Mouse (Mus musculus) heart, embryonic 15.5 days (tissue): Measurements from ENCODE around the gene Olfr332. TPM values are rescaled to one million over a fixed set of nuclear protein-coding genes. Genes with fewer than 3 reads are reported as not detected.
"Not testable (repeated sequence)": the region's sequence is repeated elsewhere in the genome, so short reads cannot be mapped to it uniquely, and the experiment has no call there.

ENCODE experiments used
- ATAC-seq: fragments of 200-750 bp; cut with Nextera tagmentation; replicated peaks from 2 replicates; pipeline ENCODE4 v1.8.0; 2017; ENCODE audit warnings: low read depth, moderate TSS enrichment; ENCODE audit not compliant: insufficient number of reproducible peaks, insufficient read depth, low FRiP score
- H3K27ac ChIP-seq: fragments of 300-500 bp; sonication (generic); 2 replicates; pipeline ENCODE4 v1.5.1; 2015; ENCODE audit warnings: mild to moderate bottlenecking, inconsistent platforms
- H3K27me3 ChIP-seq: fragments of 300-500 bp; sonication (generic); 2 replicates; pipeline ENCODE4 v1.6.1; 2015; ENCODE audit warnings: inconsistent platforms
- H3K36me3 ChIP-seq: fragments of 300-500 bp; sonication (generic); 2 replicates; pipeline ENCODE4 v1.6.1; 2015; ENCODE audit warnings: mild to moderate bottlenecking, inconsistent platforms
- H3K4me1 ChIP-seq: fragments of 300-500 bp; sonication (generic); replicated peaks from 2 replicates; pipeline ENCODE4 v1.6.1; 2015; ENCODE audit warnings: inconsistent platforms
- H3K4me2 ChIP-seq: fragments of 300-500 bp; sonication (generic); 2 replicates; pipeline ENCODE4 v1.6.1; 2015; ENCODE audit warnings: inconsistent platforms, mild to moderate bottlenecking, moderate library complexity
- H3K4me3 ChIP-seq: fragments of 300-500 bp; sonication (generic); 2 replicates; pipeline ENCODE4 v1.5.1; 2015; ENCODE audit warnings: mild to moderate bottlenecking, inconsistent platforms
- H3K9ac ChIP-seq: fragments of 300-500 bp; sonication (generic); 2 replicates; pipeline ENCODE4 v1.6.1; 2015; ENCODE audit warnings: mild to moderate bottlenecking, inconsistent platforms
- H3K9me3 ChIP-seq: fragments of 300-500 bp; sonication (generic); replicated peaks from 2 replicates; pipeline ENCODE4 v1.6.1; 2016; ENCODE audit warnings: inconsistent platforms
- WGBS: fragments of 180-500 bp; shearing (Covaris S2); methylation state at CpG from one replicate; pipeline ENCODE4 v1.1.7; 2015; ENCODE audit warnings: mixed read lengths; 5-methylcytosine and 5-hydroxymethylcytosine counted together
- polyA plus RNA-seq: library from polyadenylated mRNA; unstranded; fragments of >200 nt; fragmentation: Nextera tagmentation; extraction: Ambion mirVana; gene quantifications from 2 replicates; pipeline ENCODE4 v1.2.1, GENCODE M21; 2015

Olfr332 gene
- not detected in 2 replicates for polyA plus RNA-seq

- no peak for ATAC-seq
Observed at GRCm38 (mm10) chr11:58492455-58492854, at the start of gene Olfr332. TSS of gene Olfr332 (minus strand) at chr11:58492555.

GRCm38 (mm10) chr11:58534736-58535135 lies 42.4 kb upstream of the Olfr332 start, which contains the start of gene Olfr330:
TSS of gene Olfr330 (minus strand) at chr11:58534836.
- not testable (repeated sequence) for H3K4me3 ChIP-seq, H3K27me3 ChIP-seq, H3K4me2 ChIP-seq, H3K36me3 ChIP-seq, H3K4me1 ChIP-seq, H3K27ac ChIP-seq, ATAC-seq, H3K9ac ChIP-seq, H3K9me3 ChIP-seq

More at GRCm38 (mm10) chr11:58492455-58492854, at the start of gene Olfr332:
- Histone ChIP-seq H3K4me2 (no peak within 1 kb of the TSS), H3K9me3 (no peaks in the 10 kb centered on the region), H3K9ac (no peak within 1 kb of the TSS), H3K4me1 (no peaks in the 10 kb centered on the region), H3K27me3 (no peaks in the 10 kb centered on the region), H3K4me3 (no peak within 1 kb of the TSS), H3K36me3 (no peaks in the 10 kb centered on the region), H3K27ac (no peak within 1 kb of the TSS)
- 54% methylated on average over 2 of the region's 2 CpGs for WGBS

- not testable (repeated sequence) for ATAC-seq, H3K27me3 ChIP-seq, H3K9me3 ChIP-seq, H3K9ac ChIP-seq, H3K4me3 ChIP-seq, H3K4me1 ChIP-seq, H3K4me2 ChIP-seq, H3K27ac ChIP-seq, H3K36me3 ChIP-seq
- 90% methylated on average over 7 of the region's 9 CpGs for WGBS
Observed at GRCm38 (mm10) chr11:58519756-58520155, 27.4 kb upstream of the Olfr332 start.

GRCm38 (mm10) chr11:58518916-58519315 lies 26.6 kb upstream of the Olfr332 start:
- not testable (repeated sequence) for H3K27me3 ChIP-seq

GRCm38 (mm10) chr11:58509058-58509457 lies 16.7 kb upstream of the Olfr332 start:
- not testable (repeated sequence) for H3K4me2 ChIP-seq, H3K36me3 ChIP-seq, H3K27ac ChIP-seq, H3K27me3 ChIP-seq, H3K9me3 ChIP-seq, H3K4me1 ChIP-seq, ATAC-seq, H3K9ac ChIP-seq, H3K4me3 ChIP-seq
- WGBS = 76% methylated on average over 19 of the region's 19 CpGs

More at GRCm38 (mm10) chr11:58518916-58519315, 26.6 kb upstream of the Olfr332 start:
- H3K9me3 ChIP-seq, H3K9ac ChIP-seq, H3K4me2 ChIP-seq, ATAC-seq, H3K27ac ChIP-seq, H3K4me1 ChIP-seq, H3K4me3 ChIP-seq, H3K36me3 ChIP-seq: not testable (repeated sequence)
- WGBS = 90% methylated on average over 18 of the region's 18 CpGs

- H3K36me3 ChIP-seq, H3K9ac ChIP-seq, ATAC-seq, H3K9me3 ChIP-seq, H3K4me1 ChIP-seq, H3K4me3 ChIP-seq, H3K4me2 ChIP-seq, H3K27ac ChIP-seq, H3K27me3 ChIP-seq: not testable (repeated sequence)
Observed at GRCm38 (mm10) chr11:58502472-58502871, 10.1 kb upstream of the Olfr332 start, which contains the start of gene Olfr331. TSS of gene Olfr331 (minus strand) at chr11:58502572.

- Histone ChIP-seq H3K4me2 (no peak overlapping the region), H3K4me3 (no peak overlapping the region), H3K9ac (no peak overlapping the region), H3K9me3 (no peaks in the 10 kb centered on the region), H3K4me1 (no peaks in the 10 kb centered on the region), H3K36me3 (no peaks in the 10 kb centered on the region), H3K27me3 (no peaks in the 10 kb centered on the region), H3K27ac (no peak overlapping the region)
- 47% methylated on average over 3 of the region's 3 CpGs for WGBS
- ATAC-seq = no peak
Observed at GRCm38 (mm10) chr11:58499290-58499689, 6.9 kb upstream of the Olfr332 start.

GRCm38 (mm10) chr11:58498761-58499160 lies 6.4 kb upstream of the Olfr332 start:
- Histone ChIP-seq H3K4me2 (no peak overlapping the region), H3K36me3 (no peaks in the 10 kb centered on the region), H3K27ac (no peak overlapping the region), H3K27me3 (no peaks in the 10 kb centered on the region), H3K9me3 (no peaks in the 10 kb centered on the region), H3K9ac (no peak overlapping the region), H3K4me1 (no peaks in the 10 kb centered on the region), H3K4me3 (no peak overlapping the region)
- ATAC-seq = no peak
- 76% methylated on average over 9 of the region's 9 CpGs for WGBS

- no peaks in the 10 kb centered on the region for H3K27me3 ChIP-seq
- H3K9me3 ChIP-seq = no peaks in the 10 kb centered on the region
- H3K4me2 ChIP-seq = no peak within 1 kb of the TSS
- no peaks in the 10 kb centered on the region for H3K4me1 ChIP-seq
- ATAC-seq = no peak
- H3K36me3 ChIP-seq = no peaks in the 10 kb centered on the region
- no peak within 1 kb of the TSS for H3K27ac ChIP-seq
- H3K9ac ChIP-seq = no peak within 1 kb of the TSS
- no peak within 1 kb of the TSS for H3K4me3 ChIP-seq
Observed at GRCm38 (mm10) chr11:58462170-58462569, 30.2 kb downstream of the Olfr332 start, which contains the start of gene Olfr30. TSS of gene Olfr30 (minus strand) at chr11:58462270.

GRCm38 (mm10) chr11:58453592-58453991 lies 38.8 kb downstream of the Olfr332 start:
- no peaks in the 10 kb centered on the region for H3K36me3 ChIP-seq
- WGBS = 50% methylated on average over 4 of the region's 4 CpGs
- H3K27me3 ChIP-seq = no peaks in the 10 kb centered on the region
- no peak overlapping the region for H3K27ac ChIP-seq
- no peak overlapping the region for H3K9ac ChIP-seq
- no peaks in the 10 kb centered on the region for H3K9me3 ChIP-seq
- H3K4me3 ChIP-seq = no peak overlapping the region
- H3K4me2 ChIP-seq = no peak overlapping the region
- no peak for ATAC-seq
- H3K4me1 ChIP-seq = no peaks in the 10 kb centered on the region

GRCm38 (mm10) chr11:58452759-58453158 lies 39.6 kb downstream of the Olfr332 start, which contains the start of gene Lypd9:
TSS of gene Lypd9 (minus strand) at chr11:58452923.
- no peaks in the 10 kb centered on the region for H3K27me3 ChIP-seq
- 91% methylated on average over 9 of the region's 9 CpGs for WGBS
- no peak within 1 kb of the TSS for H3K27ac ChIP-seq
- no peaks in the 10 kb centered on the region for H3K4me1 ChIP-seq
- no peak within 1 kb of the TSS for H3K4me3 ChIP-seq
- no peaks in the 10 kb centered on the region for H3K9me3 ChIP-seq
- ATAC-seq = no peak
- H3K9ac ChIP-seq = no peak within 1 kb of the TSS
- no peak within 1 kb of the TSS for H3K4me2 ChIP-seq
- H3K36me3 ChIP-seq = no peaks in the 10 kb centered on the region
